Mouse (Mus musculus) ES-Bruce4 (cell line): ENCODE measurements around the gene Ddrgk1.

Experiments used
- CTCF ChIP-seq: IDR thresholded peaks from one replicate; pipeline ENCODE4 v1.8.1; 2011; ENCODE audit warnings: low read depth, low read length
- POLR2A ChIP-seq: IDR thresholded peaks from one replicate; pipeline ENCODE4 v1.8.1; 2011; ENCODE audit warnings: low read length; ENCODE audit not compliant: insufficient read depth

- peak; percentile 43 for TF ChIP-seq CTCF
- no peak for TF ChIP-seq POLR2A
Measured at GRCm38 (mm10) chr2:130628424-130628823, 36.0 kb downstream of the Ddrgk1 start.
